Mouse (Mus musculus): Measurements from ENCODE around the gene Ugcg.

The Ugcg gene

DNA sequence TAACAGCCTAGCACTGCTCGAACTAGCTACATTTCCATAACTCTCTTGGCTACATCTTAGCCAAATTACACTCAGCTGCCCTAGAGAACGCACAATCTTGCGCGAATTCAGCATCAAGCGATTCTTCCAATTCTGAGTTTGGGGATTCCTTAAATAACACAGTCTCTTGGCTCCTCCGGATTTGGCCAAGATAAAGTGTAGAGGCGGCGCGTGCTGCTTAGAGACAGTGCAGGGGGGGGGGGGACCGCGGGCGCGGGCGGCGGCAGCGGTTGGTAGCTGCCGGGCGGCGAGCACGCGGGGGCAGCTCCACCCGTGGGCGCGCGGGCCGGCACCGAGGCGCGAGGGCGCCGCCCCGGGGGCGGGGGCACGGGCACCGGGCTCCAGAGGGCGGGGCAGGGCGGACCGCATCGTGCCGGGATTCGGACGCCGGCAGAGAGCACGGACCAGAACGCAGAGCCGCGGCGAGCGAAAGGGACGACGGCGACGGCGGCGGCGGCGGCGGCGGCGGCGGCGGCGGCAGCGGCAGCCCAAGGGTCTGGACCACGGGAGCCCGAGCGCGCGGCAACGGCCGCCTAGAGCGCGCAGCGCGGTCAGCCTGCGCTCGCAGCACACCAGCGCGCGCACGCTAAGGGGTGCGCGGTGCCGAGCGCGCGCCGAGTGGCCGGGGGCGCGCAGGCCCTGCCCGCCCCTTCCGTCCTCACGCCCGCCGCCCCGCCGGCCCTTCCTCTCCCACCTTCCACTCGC is at the start of gene Ugcg:
Gene Ugcg, plus strand, starts transcription at position 456 of the 744 bp plus-strand sequence.
- H3K36me3 ChIP-seq (ENCODE audit: insufficient read depth, low read length): no peaks in the 10 kb centered on the region
- peaks cover 35% of the 10 kb centered on the region for H3K4me1 ChIP-seq (replicated peaks; ENCODE audit: low read depth, low read length)
- no peaks in the 10 kb centered on the region for H3K9me3 ChIP-seq (ENCODE audit: low read length)
- H3K27me3 ChIP-seq (ENCODE audit: insufficient read depth, low read length): 0 out of 2 replicates have a peak, but pooled peaks cover 7% of the 10 kb centered on the region
- no peak for TF ChIP-seq POU5F1 (IDR thresholded peaks at IDR 0.05; ENCODE audit: borderline replicate concordance, low read length)
- TF ChIP-seq CTCF (conservative IDR thresholded peaks at IDR 0.05; ENCODE audit: low read length): no peak
- TF ChIP-seq NANOG (IDR thresholded peaks at IDR 0.05; ENCODE audit: borderline replicate concordance, low read length): no peak
- H3K4me3 ChIP-seq (replicated peaks; ENCODE audit: low read length): peak within 1 kb of the TSS; percentile 90

DNA sequence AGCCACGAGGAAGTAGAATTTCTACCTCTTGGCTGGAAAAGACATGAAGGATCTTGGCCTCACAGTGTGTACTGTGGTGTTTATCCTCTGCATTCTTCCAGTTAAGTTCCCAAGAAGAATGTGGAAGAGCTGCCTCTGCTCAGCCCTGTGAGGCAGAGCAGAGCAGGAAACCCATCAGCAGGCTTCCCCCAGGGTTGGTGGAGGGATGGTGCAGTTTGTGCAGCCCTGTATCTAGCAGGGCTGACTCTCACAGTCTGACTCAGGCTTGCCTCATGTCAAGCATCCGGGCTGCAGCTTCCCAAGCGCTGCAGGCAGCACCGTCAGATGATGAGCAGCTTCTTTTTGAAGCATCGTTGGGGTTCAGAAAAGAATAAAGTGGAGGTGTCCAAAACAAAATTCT is 40.0 kb upstream of the Ugcg start:
- Histone ChIP-seq H3K36me3 (ENCODE audit: insufficient read depth, low read length) (no peaks in the 10 kb centered on the region), H3K9me3 (ENCODE audit: low read length) (no peaks in the 10 kb centered on the region), H3K4me3 (replicated peaks; ENCODE audit: low read length) (no peak overlapping the region), H3K27me3 (ENCODE audit: insufficient read depth, low read length) (no peaks in the 10 kb centered on the region), H3K4me1 (replicated peaks; ENCODE audit: low read depth, low read length) (peaks cover 2% of the 10 kb centered on the region; the same call in 1 of the 2 replicates)
- TF ChIP-seq POU5F1 (IDR thresholded peaks at IDR 0.05; ENCODE audit: borderline replicate concordance, low read length): no peak
- TF ChIP-seq CTCF (conservative IDR thresholded peaks at IDR 0.05; ENCODE audit: low read length): no peak
- TF ChIP-seq NANOG (IDR thresholded peaks at IDR 0.05; ENCODE audit: borderline replicate concordance, low read length): no peak

DNA sequence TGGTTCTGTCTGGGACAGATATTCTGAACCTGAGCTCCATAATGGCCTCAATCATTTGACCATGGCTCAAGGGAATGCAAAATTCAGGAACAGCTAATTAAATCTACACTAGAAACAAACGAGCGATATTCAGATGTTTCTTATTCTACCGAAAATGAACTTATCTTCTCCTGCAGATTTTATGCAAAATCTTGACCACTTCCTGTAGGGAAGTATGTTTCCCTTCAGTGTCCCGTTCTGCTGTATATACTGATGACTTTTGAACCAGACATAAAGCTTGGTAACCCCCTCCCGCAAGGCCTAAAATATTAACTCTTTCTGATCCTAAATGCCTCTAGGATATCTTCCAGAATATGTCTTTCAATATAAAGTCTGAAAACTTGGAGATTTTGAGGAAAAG is 38.1 kb upstream of the Ugcg start:
- peaks cover 6% of the 10 kb centered on the region; the same call in 1 of the 2 replicates for H3K4me1 ChIP-seq (replicated peaks; ENCODE audit: low read depth, low read length)
- TF ChIP-seq NANOG (IDR thresholded peaks at IDR 0.05; ENCODE audit: borderline replicate concordance, low read length): no peak
- no peak for TF ChIP-seq POU5F1 (IDR thresholded peaks at IDR 0.05; ENCODE audit: borderline replicate concordance, low read length)
- no peak for TF ChIP-seq CTCF (conservative IDR thresholded peaks at IDR 0.05; ENCODE audit: low read length)
- H3K27me3 ChIP-seq (ENCODE audit: insufficient read depth, low read length): no peaks in the 10 kb centered on the region
- no peaks in the 10 kb centered on the region for H3K9me3 ChIP-seq (ENCODE audit: low read length)
- no peaks in the 10 kb centered on the region for H3K36me3 ChIP-seq (ENCODE audit: insufficient read depth, low read length)
- no peak overlapping the region for H3K4me3 ChIP-seq (replicated peaks; ENCODE audit: low read length)

DNA sequence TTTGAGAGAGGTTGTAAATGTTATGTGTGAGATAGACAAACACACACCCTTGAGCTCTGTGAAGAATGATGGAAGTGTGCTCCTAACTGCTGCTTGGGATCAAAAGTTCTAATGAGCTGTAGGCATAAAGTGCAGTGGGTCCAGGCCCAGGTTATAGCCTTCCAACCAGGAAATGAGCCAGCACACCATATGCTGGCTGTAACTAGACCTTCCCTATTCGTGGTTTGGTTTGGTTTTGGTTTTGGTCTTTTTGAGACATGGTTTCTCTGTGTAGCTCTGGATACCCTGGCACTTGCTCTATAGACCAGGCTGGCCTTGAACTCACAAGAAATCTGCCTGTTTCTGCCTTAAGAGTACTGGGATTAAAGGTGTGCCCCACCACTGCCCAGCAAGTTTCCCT is 37.1 kb upstream of the Ugcg start:
- H3K9me3 ChIP-seq (ENCODE audit: low read length): no peaks in the 10 kb centered on the region
- H3K36me3 ChIP-seq (ENCODE audit: insufficient read depth, low read length): no peaks in the 10 kb centered on the region
- H3K4me1 ChIP-seq (replicated peaks; ENCODE audit: low read depth, low read length): peaks cover 6% of the 10 kb centered on the region; the same call in 1 of the 2 replicates
- TF ChIP-seq CTCF (conservative IDR thresholded peaks at IDR 0.05; ENCODE audit: low read length) (no peak), NANOG (IDR thresholded peaks at IDR 0.05; ENCODE audit: borderline replicate concordance, low read length) (no peak), POU5F1 (IDR thresholded peaks at IDR 0.05; ENCODE audit: borderline replicate concordance, low read length) (no peak)
- H3K27me3 ChIP-seq (ENCODE audit: insufficient read depth, low read length): no peaks in the 10 kb centered on the region
- no peak overlapping the region for H3K4me3 ChIP-seq (replicated peaks; ENCODE audit: low read length)

DNA sequence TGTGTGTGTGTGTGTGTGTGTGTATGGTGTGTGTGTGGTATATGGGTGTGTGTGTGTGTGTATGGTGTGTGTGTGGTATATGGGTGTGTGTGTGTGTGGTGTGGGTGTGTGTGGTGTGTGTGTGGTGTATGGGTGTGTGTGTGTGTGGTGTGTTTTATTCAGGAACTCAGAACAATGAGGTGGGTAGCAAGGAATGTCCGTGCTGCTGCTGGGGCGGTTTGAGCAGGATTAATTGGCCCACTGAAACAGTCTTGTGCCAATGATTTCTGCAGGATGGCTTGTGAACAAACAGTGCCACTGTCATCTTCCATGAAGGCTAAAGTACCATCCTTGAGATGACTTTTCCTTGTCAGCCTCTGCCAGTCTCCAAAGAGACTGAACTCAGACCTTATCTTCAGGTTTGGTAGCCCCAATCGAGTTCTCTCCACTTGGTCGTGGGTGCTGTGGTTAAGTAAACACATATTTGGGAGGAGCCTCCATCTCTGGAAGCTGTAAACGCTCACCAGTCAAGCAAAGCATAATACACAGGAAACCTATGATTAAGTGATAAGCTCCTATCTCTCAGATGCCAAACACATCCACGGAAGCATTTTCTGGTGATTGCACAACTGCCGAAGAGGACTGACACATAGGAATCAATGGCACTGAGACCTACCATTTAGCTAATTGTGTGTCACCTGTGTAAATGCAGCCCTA is 32.0 kb upstream of the Ugcg start:
- H3K36me3 ChIP-seq (ENCODE audit: insufficient read depth, low read length): no peaks in the 10 kb centered on the region
- H3K4me3 ChIP-seq (replicated peaks; ENCODE audit: low read length): no peak overlapping the region
- no peaks in the 10 kb centered on the region for H3K9me3 ChIP-seq (ENCODE audit: low read length)
- H3K4me1 ChIP-seq (replicated peaks; ENCODE audit: low read depth, low read length): peaks cover 6% of the 10 kb centered on the region; the same call in 1 of the 2 replicates
- no peak for TF ChIP-seq POU5F1 (IDR thresholded peaks at IDR 0.05; ENCODE audit: borderline replicate concordance, low read length)
- TF ChIP-seq CTCF (conservative IDR thresholded peaks at IDR 0.05; ENCODE audit: low read length): no peak
- TF ChIP-seq NANOG (IDR thresholded peaks at IDR 0.05; ENCODE audit: borderline replicate concordance, low read length): no peak
- no peaks in the 10 kb centered on the region for H3K27me3 ChIP-seq (ENCODE audit: insufficient read depth, low read length)

DNA sequence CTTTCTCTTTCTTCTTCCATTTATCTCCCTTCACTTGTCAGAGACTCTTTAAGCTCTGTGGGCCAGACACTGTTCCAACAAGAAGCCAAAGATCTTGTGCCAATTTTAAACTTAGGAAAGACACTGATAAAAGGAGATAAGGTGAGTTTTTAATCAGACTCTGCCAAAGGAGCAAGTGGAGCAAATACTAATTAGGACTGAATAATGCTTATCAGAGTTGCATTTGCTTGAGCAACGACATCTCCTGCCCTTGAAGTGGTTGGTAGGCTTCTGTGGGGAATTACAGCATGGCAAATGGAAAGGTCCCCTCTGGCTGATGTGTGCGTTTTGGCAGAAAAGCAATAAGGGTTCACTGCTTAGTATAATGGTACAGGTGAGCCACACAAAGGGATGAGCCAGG is 31.4 kb upstream of the Ugcg start:
- no peak overlapping the region for H3K4me3 ChIP-seq (replicated peaks; ENCODE audit: low read length)
- H3K36me3 ChIP-seq (ENCODE audit: insufficient read depth, low read length): no peaks in the 10 kb centered on the region
- no peaks in the 10 kb centered on the region for H3K27me3 ChIP-seq (ENCODE audit: insufficient read depth, low read length)
- no peak for TF ChIP-seq POU5F1 (IDR thresholded peaks at IDR 0.05; ENCODE audit: borderline replicate concordance, low read length)
- TF ChIP-seq CTCF (conservative IDR thresholded peaks at IDR 0.05; ENCODE audit: low read length): no peak
- no peak for TF ChIP-seq NANOG (IDR thresholded peaks at IDR 0.05; ENCODE audit: borderline replicate concordance, low read length)
- H3K9me3 ChIP-seq (ENCODE audit: low read length): no peaks in the 10 kb centered on the region
- peaks cover 6% of the 10 kb centered on the region; the same call in 1 of the 2 replicates for H3K4me1 ChIP-seq (replicated peaks; ENCODE audit: low read depth, low read length)

DNA sequence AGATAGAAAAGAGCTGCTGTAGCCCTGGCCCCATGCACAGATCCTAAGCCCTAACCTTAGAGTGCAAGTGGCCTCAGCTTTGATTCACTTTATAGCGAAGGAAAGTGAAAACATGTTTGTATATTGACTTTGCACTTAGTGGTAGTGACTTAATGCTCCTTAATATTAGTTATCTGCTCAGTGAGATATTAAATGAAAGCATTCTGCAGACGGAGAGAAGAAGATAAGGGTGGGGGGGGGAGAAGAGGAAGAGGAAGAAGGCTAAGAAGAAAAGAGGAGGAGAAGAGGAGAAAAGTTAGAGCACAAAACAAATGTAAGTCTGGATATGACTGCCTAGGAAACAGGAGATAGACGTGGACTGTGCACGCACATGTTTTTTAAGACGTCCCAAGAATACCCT is 28.8 kb upstream of the Ugcg start:
- Histone ChIP-seq H3K4me3 (replicated peaks; ENCODE audit: low read length) (no peak overlapping the region), H3K9me3 (ENCODE audit: low read length) (no peaks in the 10 kb centered on the region), H3K36me3 (ENCODE audit: insufficient read depth, low read length) (no peaks in the 10 kb centered on the region), H3K4me1 (replicated peaks; ENCODE audit: low read depth, low read length) (no peaks in the 10 kb centered on the region), H3K27me3 (ENCODE audit: insufficient read depth, low read length) (no peaks in the 10 kb centered on the region)
- no peak for TF ChIP-seq NANOG (IDR thresholded peaks at IDR 0.05; ENCODE audit: borderline replicate concordance, low read length)

DNA sequence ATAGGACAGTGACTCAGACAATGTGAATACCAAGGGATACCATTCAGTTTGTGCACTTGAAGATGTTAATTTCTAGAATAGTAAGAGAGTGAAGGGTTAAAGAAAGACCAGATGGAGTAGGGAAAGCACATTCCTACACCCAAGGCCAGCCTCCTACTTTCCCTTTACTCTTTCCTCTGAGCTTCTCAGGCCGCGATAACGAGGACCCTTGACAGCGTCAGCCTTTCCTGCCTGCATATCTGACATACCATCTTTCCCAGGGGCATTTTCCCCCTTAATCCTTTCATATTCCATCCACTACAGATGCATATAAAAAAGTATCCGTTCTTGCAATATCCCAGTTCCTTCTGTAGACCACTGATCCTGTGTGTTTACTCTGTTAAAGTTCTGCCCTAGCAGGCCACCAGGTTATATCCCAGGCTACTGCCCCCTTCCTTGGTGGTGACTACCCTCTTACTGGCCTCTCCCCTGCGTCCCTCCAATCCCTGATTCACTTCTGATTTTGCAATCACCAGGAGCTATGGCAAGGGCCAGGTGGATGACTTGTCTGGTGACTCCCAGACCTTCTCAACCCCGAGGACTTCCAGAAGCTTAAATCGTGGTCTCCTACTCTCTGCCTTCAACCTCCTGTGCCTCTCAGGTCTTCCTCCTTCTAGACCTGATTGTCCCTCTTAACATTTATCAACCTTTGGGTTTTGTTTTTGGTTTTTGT is 27.9 kb upstream of the Ugcg start:
- TF ChIP-seq POU5F1 (IDR thresholded peaks at IDR 0.05; ENCODE audit: borderline replicate concordance, low read length) (no peak), NANOG (IDR thresholded peaks at IDR 0.05; ENCODE audit: borderline replicate concordance, low read length) (no peak), CTCF (conservative IDR thresholded peaks at IDR 0.05; ENCODE audit: low read length) (no peak)
- Histone ChIP-seq H3K4me3 (replicated peaks; ENCODE audit: low read length) (no peak overlapping the region), H3K27me3 (ENCODE audit: insufficient read depth, low read length) (no peaks in the 10 kb centered on the region), H3K36me3 (ENCODE audit: insufficient read depth, low read length) (no peaks in the 10 kb centered on the region), H3K9me3 (ENCODE audit: low read length) (no peaks in the 10 kb centered on the region), H3K4me1 (replicated peaks; ENCODE audit: low read depth, low read length) (no peaks in the 10 kb centered on the region)

Data from E14TG2a.4 (cell line).